Mouse (Mus musculus) hindbrain, embryonic 11.5 days (tissue): ENCODE measurements around the gene Hoxb9. TPM values are rescaled to one million over a fixed set of nuclear protein-coding genes. Genes with fewer than 3 reads are reported as not detected.

Source experiments
- ATAC-seq: fragments of 200-750 bp; cut with Nextera tagmentation; 2 replicates; pipeline ENCODE4 v1.8.0; 2017; ENCODE audit warnings: mild to moderate bottlenecking, moderate TSS enrichment, moderate library complexity; ENCODE audit not compliant: low FRiP score
- DNase-seq: peaks from one replicate; pipeline ENCODE4 v3.0.0-alpha.2; 2015; ENCODE audit warnings: low spot score
- H3K27ac ChIP-seq: fragments of 300-500 bp; sonication (generic); 2 replicates; pipeline ENCODE4 v1.5.1; 2014; ENCODE audit warnings: mild to moderate bottlenecking, low read depth, low read length
- H3K27me3 ChIP-seq: fragments of 300-500 bp; sonication (generic); 2 replicates; pipeline ENCODE4 v1.6.1; 2014; ENCODE audit warnings: mild to moderate bottlenecking, low read length, moderate library complexity, mixed read lengths; ENCODE audit not compliant: control insufficient read depth, insufficient read depth
- H3K36me3 ChIP-seq: fragments of 300-500 bp; sonication (generic); 2 replicates; pipeline ENCODE4 v1.6.1; 2014; ENCODE audit warnings: mild to moderate bottlenecking, low read length, moderate library complexity, mixed read lengths; ENCODE audit not compliant: control insufficient read depth, insufficient read depth
- H3K4me1 ChIP-seq: fragments of 300-500 bp; sonication (generic); replicated peaks from 2 replicates; pipeline ENCODE4 v1.6.1; 2014; ENCODE audit warnings: low read length, mixed read lengths; ENCODE audit not compliant: control insufficient read depth, insufficient read depth
- H3K4me2 ChIP-seq: fragments of 300-500 bp; sonication (generic); replicated peaks from 2 replicates; pipeline ENCODE4 v1.6.1; 2014; ENCODE audit warnings: mild to moderate bottlenecking, low read depth, low read length
- H3K4me3 ChIP-seq: fragments of 300-500 bp; sonication (generic); 2 replicates; pipeline ENCODE4 v1.5.1; 2014; ENCODE audit warnings: low read depth, low read length
- H3K9ac ChIP-seq: fragments of 300-500 bp; sonication (generic); 2 replicates; pipeline ENCODE4 v1.6.1; 2014; ENCODE audit warnings: low read depth, low read length
- H3K9me3 ChIP-seq: fragments of 300-500 bp; sonication (generic); 2 replicates; pipeline ENCODE4 v1.6.1; 2016; ENCODE audit warnings: low read length; ENCODE audit not compliant: control insufficient read depth
- WGBS: fragments of 180-500 bp; shearing (Covaris S2); extraction: QIAGEN DNeasy Blood & Tissue Kit; methylation state at CpG from one replicate; pipeline ENCODE4 v1.1.7; 2014; 5-methylcytosine and 5-hydroxymethylcytosine counted together
- microRNA counts: library from miRNA; unstranded; fragments of <30 nt; microRNA quantifications from one replicate; lab custom pipeline; 2015
- polyA plus RNA-seq: library from polyadenylated mRNA; unstranded; fragments of >200 nt; fragmentation: Nextera tagmentation; extraction: Ambion mirVana; gene quantifications from 2 replicates; pipeline ENCODE4 v1.2.1, GENCODE M21; 2014

Gene Hoxb9
- polyA plus RNA-seq, 1 experiment from 2014 or later, result 0.80 TPM

DNA sequence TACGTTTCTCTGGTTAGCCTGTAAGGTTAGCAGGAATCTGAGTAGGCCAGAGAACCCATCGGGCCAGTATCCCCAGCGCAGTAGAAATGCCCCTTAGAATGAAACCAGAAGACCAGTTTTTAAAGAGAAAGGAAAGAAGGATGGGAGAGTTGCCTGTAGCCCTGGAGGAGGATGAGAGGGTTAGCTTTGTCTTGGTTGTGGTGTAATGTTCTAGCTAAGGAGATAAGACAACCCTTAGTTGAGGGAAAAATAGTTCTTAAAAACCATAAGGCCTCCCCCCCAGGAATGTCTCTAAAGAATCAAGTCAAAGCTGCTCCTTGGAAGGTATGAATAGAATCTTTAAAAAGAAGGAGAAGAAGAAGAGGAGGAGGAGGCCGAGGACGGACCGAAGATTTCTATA, 51.5 kb downstream of the Hoxb9 start:
- Histone ChIP-seq H3K4me3 (peak overlapping the region; percentile 56), H3K4me1 (no peaks in the 10 kb centered on the region), H3K9ac (peak overlapping the region; percentile 95), H3K4me2 (peak overlapping the region; percentile 35), H3K9me3 (no peaks in the 10 kb centered on the region), H3K36me3 (no peaks in the 10 kb centered on the region), H3K27me3 (peaks cover 83% of the 10 kb centered on the region), H3K27ac (peak overlapping the region; percentile 98)
- no peak for ATAC-seq
- 8% methylated on average over 6 of the region's 6 CpGs for WGBS
- DNase-seq, result no peak

DNA sequence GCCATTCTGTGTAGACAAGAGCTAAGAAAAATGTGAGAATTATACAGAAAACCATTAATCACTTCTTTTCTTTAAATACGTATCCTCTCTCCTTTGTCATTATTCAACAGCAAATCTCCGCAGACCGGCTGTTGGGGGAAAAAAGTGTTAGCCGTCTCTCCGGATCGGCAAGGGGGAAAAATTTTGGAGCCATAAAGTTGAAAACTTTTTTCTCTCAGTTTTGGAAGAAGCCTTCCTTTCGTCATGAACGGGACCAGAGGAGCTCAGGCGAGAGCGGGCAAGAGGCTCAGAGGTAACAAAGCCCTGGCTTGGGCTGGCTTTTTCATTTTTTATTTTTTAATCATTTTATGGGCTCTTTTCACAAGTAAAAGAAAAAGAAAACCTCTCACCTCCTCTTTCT, 51.9 kb downstream of the Hoxb9 start, which contains the start of gene Hoxb3:
Gene Hoxb3 (plus strand): TSS at position 173 of the 400 bp plus-strand sequence.
- 3% methylated on average over 10 of the region's 10 CpGs for WGBS
- Histone ChIP-seq H3K4me1 (no peaks in the 10 kb centered on the region), H3K27ac (peak within 1 kb of the TSS; percentile 98), H3K27me3 (peaks cover 83% of the 10 kb centered on the region), H3K4me3 (peak within 1 kb of the TSS; percentile 56), H3K4me2 (peak within 1 kb of the TSS; percentile 35), H3K9ac (peak within 1 kb of the TSS; percentile 95), H3K9me3 (no peaks in the 10 kb centered on the region), H3K36me3 (no peaks in the 10 kb centered on the region)
- DNase-seq (no peak), ATAC-seq (no peak)

DNA sequence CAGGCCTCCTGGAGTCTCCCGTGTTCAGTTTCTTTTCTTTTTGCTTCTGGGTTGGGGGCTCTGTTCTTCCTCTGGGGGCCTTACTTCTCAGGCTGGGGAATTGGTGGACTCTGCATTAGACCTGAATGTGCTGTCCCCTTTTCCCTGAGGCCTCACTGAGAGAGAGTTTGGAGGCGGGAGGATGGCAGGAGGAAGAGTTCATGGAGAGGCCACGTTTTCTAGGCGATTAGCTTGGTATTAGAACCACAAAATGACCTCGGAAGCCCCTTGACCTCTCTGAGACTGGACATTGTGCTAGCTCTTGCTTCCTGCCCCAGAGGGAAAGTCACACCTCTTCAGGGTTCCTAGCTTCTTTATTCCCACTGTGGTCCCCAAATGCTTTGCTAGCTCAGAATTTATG, 52.9 kb downstream of the Hoxb9 start:
- Histone ChIP-seq H3K9ac (peak overlapping the region; percentile 95), H3K9me3 (no peaks in the 10 kb centered on the region), H3K4me3 (peak overlapping the region; percentile 56), H3K27me3 (peaks cover 79% of the 10 kb centered on the region), H3K4me2 (peak overlapping the region; percentile 30), H3K4me1 (no peaks in the 10 kb centered on the region), H3K27ac (peak overlapping the region; percentile 98), H3K36me3 (no peaks in the 10 kb centered on the region)
- 0% methylated on average over 5 of the region's 5 CpGs for WGBS
- DNase-seq (peak; percentile 64), ATAC-seq (no peak)

DNA sequence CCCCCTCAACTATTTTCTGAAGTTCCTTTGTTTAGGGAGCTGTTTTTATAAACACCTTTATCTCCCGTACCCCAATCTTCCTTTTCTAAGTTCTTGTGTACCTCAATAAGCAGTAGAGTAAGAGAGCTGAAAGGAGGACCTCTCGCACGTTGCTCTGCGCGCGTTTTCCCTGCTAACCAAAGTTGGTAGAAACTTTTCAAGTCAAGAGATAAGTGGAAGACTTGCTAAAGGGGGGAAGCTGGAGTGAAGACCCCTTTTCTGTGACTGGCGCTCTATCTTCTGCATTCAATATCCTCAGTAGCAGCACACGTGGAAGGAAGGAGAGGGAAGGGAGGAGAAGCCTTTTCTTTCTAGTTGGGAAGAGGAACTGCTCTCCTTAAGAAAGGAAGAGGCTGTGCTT, 53.7 kb downstream of the Hoxb9 start:
- ATAC-seq, result no peak
- H3K36me3 ChIP-seq, result no peaks in the 10 kb centered on the region
- DNase-seq, result peak; percentile 57
- WGBS, result 2% methylated on average over 8 of the region's 8 CpGs
- H3K4me2 ChIP-seq, result peak overlapping the region; percentile 79
- peak overlapping the region; percentile 56 for H3K4me3 ChIP-seq
- peak overlapping the region; percentile 95 for H3K9ac ChIP-seq
- peak overlapping the region; percentile 98 for H3K27ac ChIP-seq
- no peaks in the 10 kb centered on the region for H3K4me1 ChIP-seq
- no peaks in the 10 kb centered on the region for H3K9me3 ChIP-seq
- peaks cover 77% of the 10 kb centered on the region for H3K27me3 ChIP-seq

DNA sequence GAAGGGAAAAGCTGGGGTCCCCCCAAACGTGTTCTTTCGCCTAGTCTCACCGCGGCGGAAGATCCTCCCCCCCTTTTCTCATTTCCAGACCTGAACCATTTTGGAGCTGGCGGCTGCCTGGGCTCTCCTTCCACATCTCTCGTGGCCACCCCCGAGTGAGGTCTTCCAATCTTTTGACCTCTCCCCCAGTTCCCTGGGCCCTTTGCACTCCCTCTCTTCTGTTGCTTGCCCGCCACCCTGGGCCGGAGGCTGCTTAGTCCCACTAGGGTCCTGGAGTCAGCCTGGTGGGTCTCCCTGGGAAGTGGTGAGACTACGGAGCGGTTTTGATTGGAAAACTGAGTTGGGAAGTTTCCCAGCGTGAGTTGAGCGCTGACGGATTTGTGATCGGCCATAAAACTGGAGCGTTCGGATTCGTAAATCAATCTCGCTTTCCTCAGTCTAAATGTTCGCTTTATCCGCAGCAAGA, 54.5 kb downstream of the Hoxb9 start:
- no peaks in the 10 kb centered on the region; the same call in 1 of the 2 replicates for H3K4me1 ChIP-seq
- H3K9ac ChIP-seq, result peak overlapping the region; percentile 95
- DNase-seq (peak; percentile 65), ATAC-seq (no peak)
- H3K9me3 ChIP-seq, result no peaks in the 10 kb centered on the region
- peak overlapping the region; percentile 79 for H3K4me2 ChIP-seq
- peak overlapping the region; percentile 98 for H3K27ac ChIP-seq
- 1% methylated on average over 22 of the region's 22 CpGs for WGBS
- no peaks in the 10 kb centered on the region for H3K36me3 ChIP-seq
- H3K27me3 ChIP-seq, result peaks cover 78% of the 10 kb centered on the region
- H3K4me3 ChIP-seq, result peak overlapping the region; percentile 56

MicroRNAs encoded within 50 kb of the gene (microRNA counts, 519-probe panel; counts per million panel counts)
- microRNA mmu-miR-10a (lab: Ali Mortazavi, UCI) (5,894 counts per million, percentile 85 among the panel's probes with 10 or more counts), microRNA mmu-miR-196a (lab: Ali Mortazavi, UCI) (not detected)

Other genes starting within 250 kb of the Hoxb9 start
- not detected in 2 replicates for gene Gip, start 246.9 kb upstream of the Hoxb9 start, polyA plus RNA-seq
- 47.3 and 48.8 TPM in 2 replicates for gene Snf8, start 236.6 kb upstream of the Hoxb9 start, polyA plus RNA-seq
- gene Ube2z, start 206.1 kb upstream of the Hoxb9 start, polyA plus RNA-seq, result 20.9 and 25.2 TPM in 2 replicates
- 474 and 485 TPM in 2 replicates for gene Atp5g1, start 195.8 kb upstream of the Hoxb9 start, polyA plus RNA-seq
- 0.17 TPM in 1 of 2 replicates, not detected in the other for gene Calcoco2, start 159.5 kb upstream of the Hoxb9 start, polyA plus RNA-seq
- 0.07 and 0.12 TPM in 2 replicates for gene Ttll6, start 137.7 kb upstream of the Hoxb9 start, polyA plus RNA-seq
- gene Hoxb13, start 77.1 kb upstream of the Hoxb9 start, polyA plus RNA-seq, result not detected in 2 replicates
- 3.1 and 7.0 TPM in 2 replicates for gene Hoxb8, start 10.4 kb downstream of the Hoxb9 start, polyA plus RNA-seq
- 4.0 and 11.2 TPM in 2 replicates for gene Hoxb7, start 15.2 kb downstream of the Hoxb9 start, polyA plus RNA-seq
- 15.9 and 38.5 TPM in 2 replicates for gene Hoxb6, start 21.0 kb downstream of the Hoxb9 start, polyA plus RNA-seq
- 33.1 and 42.5 TPM in 2 replicates for gene Hoxb5, start 31.9 kb downstream of the Hoxb9 start, polyA plus RNA-seq
- gene Hoxb4, start 46.8 kb downstream of the Hoxb9 start, polyA plus RNA-seq, result 3.5 and 5.1 TPM in 2 replicates
- gene Hoxb3, start 51.9 kb downstream of the Hoxb9 start, polyA plus RNA-seq, result 10.5 and 13.1 TPM in 2 replicates
- gene Hoxb2, start 79.1 kb downstream of the Hoxb9 start, polyA plus RNA-seq, result 64.9 and 67.5 TPM in 2 replicates
- gene Hoxb1, start 94.3 kb downstream of the Hoxb9 start, polyA plus RNA-seq, result 7.3 and 8.2 TPM in 2 replicates
- gene Skap1, start 193.1 kb downstream of the Hoxb9 start, polyA plus RNA-seq, result 0.85 and 1.5 TPM in 2 replicates